Mouse (Mus musculus) small intestine, adult 2 months (tissue): ENCODE measurements at regions not wholly inside any gene's neighbourhood (a gene's known extent, or its start where the extent isn't known, plus 50 kb on each side); places are given as distances from the start of the nearest gene placed in this dataset.

ENCODE experiments used
- H3K27ac ChIP-seq: fragments of 200-500 bp; 2 replicates; pipeline ENCODE4 v1.5.1; 2012; ENCODE audit warnings: low read depth, low read length, control low read depth, inconsistent platforms; ENCODE audit not compliant: insufficient read depth
- H3K27me3 ChIP-seq: fragments of 200-500 bp; 2 replicates; pipeline ENCODE4 v1.6.1; 2012; ENCODE audit warnings: mild to moderate bottlenecking, moderate library complexity, low read length, inconsistent platforms; ENCODE audit not compliant: control insufficient read depth, insufficient read depth
- H3K36me3 ChIP-seq: fragments of 200-500 bp; 2 replicates; pipeline ENCODE4 v1.6.1; 2012; ENCODE audit warnings: mild to moderate bottlenecking, low read length, control low read depth, inconsistent platforms; ENCODE audit not compliant: control insufficient read depth, insufficient read depth
- H3K4me1 ChIP-seq: fragments of 200-500 bp; 2 replicates; pipeline ENCODE4 v1.6.1; 2012; ENCODE audit warnings: low read length, inconsistent platforms, mixed read lengths; ENCODE audit not compliant: control insufficient read depth, insufficient read depth, insufficient read length
- H3K4me3 ChIP-seq: fragments of 200-500 bp; 2 replicates; pipeline ENCODE4 v1.5.1; 2012; ENCODE audit warnings: low read depth, mild to moderate bottlenecking, control low read depth, inconsistent platforms, low read length, moderate library complexity
- CTCF ChIP-seq: fragments of 200-500 bp; IDR thresholded peaks from 2 replicates; pipeline ENCODE4 v1.5.1; 2012; ENCODE audit warnings: low read depth, mild to moderate bottlenecking, control low read depth, inconsistent platforms, low read length, moderate library complexity, mixed read lengths; ENCODE audit not compliant: insufficient replicate concordance, insufficient read length; ENCODE audit errors: extremely low read depth
- POLR2A ChIP-seq: fragments of 200-500 bp; IDR thresholded peaks from 2 replicates; pipeline ENCODE4 v1.6.1; 2012; ENCODE audit warnings: low read depth, mild to moderate bottlenecking, control low read depth, inconsistent platforms, low read length, moderate library complexity
- WGBS: fragments of 180-500 bp; shearing (Covaris S2); methylation state at CpG from one replicate; pipeline ENCODE4 v1.1.7; 2018; 5-methylcytosine and 5-hydroxymethylcytosine counted together

GRCm38 (mm10) chr13:107758327-107759095 lies 285.7 kb upstream of the Smim15 start:
- TF ChIP-seq POLR2A: no peak
- TF ChIP-seq CTCF: no peak
- no peak overlapping the region for H3K27ac ChIP-seq
- 0 out of 2 replicates have a peak, but pooled peaks cover 1% of the 10 kb centered on the region for H3K4me1 ChIP-seq
- no peak overlapping the region for H3K4me3 ChIP-seq
- WGBS: 82% methylated on average over 13 of the region's 13 CpGs
- no peaks in the 10 kb centered on the region for H3K27me3 ChIP-seq
- H3K36me3 ChIP-seq: no peaks in the 10 kb centered on the region

GRCm38 (mm10) chr13:107752745-107753144 lies 291.5 kb upstream of the Smim15 start:
- 69% methylated on average over 3 of the region's 3 CpGs for whole genome bisulfite sequencing
- Histone ChIP-seq H3K4me1 (peaks cover 2% of the 10 kb centered on the region; the same call in 1 of the 2 replicates), H3K27me3 (no peaks in the 10 kb centered on the region), H3K4me3 (no peak overlapping the region), H3K27ac (no peak overlapping the region), H3K36me3 (0 out of 2 replicates have a peak, but pooled peaks cover 1% of the 10 kb centered on the region)
- TF ChIP-seq POLR2A: no peak
- no peak for TF ChIP-seq CTCF

GRCm38 (mm10) chr13:107743464-107744218 lies 300.6 kb upstream of the Smim15 start:
- Histone ChIP-seq H3K4me3 (no peak overlapping the region), H3K27me3 (no peaks in the 10 kb centered on the region), H3K27ac (no peak overlapping the region), H3K4me1 (peaks cover 2% of the 10 kb centered on the region; the same call in 1 of the 2 replicates), H3K36me3 (peaks cover 24% of the 10 kb centered on the region)
- TF ChIP-seq POLR2A (no peak), CTCF (no peak)
- WGBS: 86% methylated on average over 21 of the region's 21 CpGs

- Histone ChIP-seq H3K27me3 (no peaks in the 10 kb centered on the region), H3K36me3 (peaks cover 17% of the 10 kb centered on the region), H3K27ac (no peak overlapping the region), H3K4me1 (no peaks in the 10 kb centered on the region), H3K4me3 (no peak overlapping the region)
- TF ChIP-seq POLR2A: no peak
- 85% methylated on average over 8 of the region's 8 CpGs for WGBS
Measured at GRCm38 (mm10) chr13:107736581-107736980, 307.7 kb upstream of the Smim15 start.

DNA sequence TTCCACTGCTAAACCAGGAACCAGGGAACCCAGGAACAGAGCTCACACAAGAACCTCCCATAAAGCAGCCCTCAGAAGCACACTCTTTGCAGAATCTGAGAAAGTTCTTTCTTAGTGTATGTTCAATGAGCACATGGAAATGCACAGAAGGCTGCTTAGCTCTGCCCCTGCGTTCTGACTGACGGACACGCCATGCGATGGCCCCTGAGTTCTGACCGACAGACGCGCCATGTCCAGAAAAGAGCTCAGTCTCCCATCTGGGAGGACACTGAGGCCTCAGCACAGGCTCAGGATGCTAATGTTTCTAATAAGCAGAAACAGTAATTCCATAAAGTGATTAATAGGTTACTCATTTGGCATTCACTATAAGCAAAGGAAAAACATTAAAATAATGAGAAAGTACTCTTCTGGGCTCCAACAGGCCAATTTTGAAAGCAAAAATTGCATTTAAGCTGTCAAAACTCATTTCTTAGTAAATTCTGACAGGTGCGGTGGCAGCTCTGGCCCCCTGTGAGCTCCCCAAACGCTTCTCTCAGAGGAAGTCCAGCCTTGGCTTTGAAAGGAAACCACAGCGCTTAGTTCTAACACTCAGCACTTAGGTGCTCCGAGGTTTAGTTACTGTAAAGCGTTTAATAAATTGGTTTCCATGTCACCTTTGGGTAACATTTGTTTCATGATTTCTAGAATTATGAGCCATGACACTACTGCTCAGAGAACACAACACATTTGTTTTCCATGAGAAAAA lies 309.9 kb upstream of the Smim15 start:
- Histone ChIP-seq H3K4me1 (no peaks in the 10 kb centered on the region), H3K4me3 (no peak overlapping the region)

DNA sequence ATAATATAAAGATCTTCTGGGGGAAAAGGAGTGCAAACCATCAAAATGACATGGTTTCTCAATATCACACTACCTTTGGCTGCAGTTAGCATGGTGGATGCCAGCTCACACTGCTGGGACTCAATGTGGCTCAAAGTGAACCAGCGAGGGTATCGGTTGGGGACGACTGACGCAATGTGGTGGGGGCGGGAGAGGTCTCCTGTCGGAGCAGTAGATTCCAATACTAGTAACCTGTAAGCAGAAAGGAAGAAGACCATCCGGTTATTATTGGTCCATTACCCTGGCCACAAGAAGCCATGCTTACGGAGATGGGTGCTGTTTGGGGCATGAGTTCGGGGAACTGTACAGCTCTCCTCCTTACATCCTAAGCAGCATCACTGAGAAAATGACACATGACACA lies 313.3 kb upstream of the Smim15 start:
- Histone ChIP-seq H3K4me3 (no peak overlapping the region), H3K36me3 (peaks cover 40% of the 10 kb centered on the region), H3K27me3 (no peaks in the 10 kb centered on the region), H3K27ac (no peak overlapping the region), H3K4me1 (no peaks in the 10 kb centered on the region)
- 95% methylated on average over 9 of the region's 9 CpGs for WGBS
- no peak for TF ChIP-seq CTCF
- TF ChIP-seq POLR2A: no peak

More for the DNA sequence above, 309.9 kb upstream of the Smim15 start:
- TF ChIP-seq POLR2A (no peak), CTCF (no peak)
- peaks cover 24% of the 10 kb centered on the region for H3K36me3 ChIP-seq
- no peak overlapping the region for H3K27ac ChIP-seq
- WGBS: 90% methylated on average over 12 of the region's 12 CpGs
- H3K27me3 ChIP-seq: no peaks in the 10 kb centered on the region

DNA sequence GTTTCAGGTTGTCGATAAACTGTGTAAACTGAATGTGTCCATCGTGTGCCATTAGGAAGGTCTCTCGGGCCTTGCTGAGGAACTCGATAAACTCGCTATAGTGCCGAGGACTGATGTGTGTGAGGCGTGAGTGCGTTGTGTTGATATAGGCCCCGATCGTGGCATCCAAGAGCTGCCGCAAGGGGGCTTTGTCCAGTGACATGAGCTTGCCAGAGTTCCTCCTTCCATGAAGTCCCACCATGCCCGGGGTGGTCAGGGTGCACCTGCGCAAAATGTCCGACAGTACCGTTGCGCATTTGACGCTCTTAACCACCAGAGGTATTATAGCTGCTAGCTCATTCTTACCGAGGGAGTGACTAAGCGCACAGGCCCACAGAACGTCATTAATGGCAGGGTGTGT lies 317.8 kb upstream of the Smim15 start:
- H3K27me3 ChIP-seq: no peaks in the 10 kb centered on the region
- peaks cover 43% of the 10 kb centered on the region for H3K36me3 ChIP-seq
- H3K27ac ChIP-seq: no peak overlapping the region
- 95% methylated on average over 20 of the region's 20 CpGs for WGBS
- TF ChIP-seq POLR2A (no peak), CTCF (no peak)
- H3K4me3 ChIP-seq: no peak overlapping the region
- no peaks in the 10 kb centered on the region for H3K4me1 ChIP-seq
